ENCODE assay signal across 14 mouse cellular contexts in genomic region chr1:162006109-162006508, GRCm38 (mm10). TPM values are rescaled to one million over a fixed set of nuclear protein-coding genes. Genes with fewer than 3 reads are reported as not detected.
A peak's percentile ranks its signal among the peaks of the same experiment; 100 is the strongest.
DNase-seq lines count a peak whose midpoint lies in the region; ATAC-seq and TF ChIP-seq lines count a peak whose summit lies in the region.
"Had no signal": no experiment of that assay in that cellular context is flagged by ENCODE, and none has a peak within 500 bp of the region (broad histone marks: within the 10 kb centered on the region; RNA-seq: fewer than 3 reads in every experiment).

No protein-coding gene starts in this region.

- no peak overlapping the region for H3K4me3 ChIP-seq in heart, embryonic 14.5 days (ENCODE audit: control insufficient read depth in 1 of 2, insufficient read depth in 1 of 2, low read depth in 1 of 2, low read length in 2 of 2)
- H3K4me3 ChIP-seq in CH12.LX (replicated peaks in 1 of 3; ENCODE audit: low read depth in 2 of 3, low read length in 2 of 3, poor library complexity in 1 of 3): no peak overlapping the region
- no peak overlapping the region for H3K4me3 ChIP-seq in embryonic facial prominence, embryonic 12.5 days
- H3K4me3 ChIP-seq in limb, embryonic 15.5 days: no peak overlapping the region
- H3K4me3 ChIP-seq: forebrain, embryonic 13.5 days; layer of hippocampus, adult 2 months had no signal

- H3K27me3 ChIP-seq in heart, embryonic 14.5 days (ENCODE audit: control insufficient read depth, insufficient read depth, low read length): no peaks in the 10 kb centered on the region
- H3K27me3 ChIP-seq in CH12.LX (replicated peaks): no peaks in the 10 kb centered on the region
- H3K27me3 ChIP-seq in embryonic facial prominence, embryonic 12.5 days: no peaks in the 10 kb centered on the region
- no peaks in the 10 kb centered on the region for H3K27me3 ChIP-seq in limb, embryonic 15.5 days
- H3K27me3 ChIP-seq: forebrain, embryonic 13.5 days had no signal

- dilution Hi-C loops in CH12.LX (cut with MboI; ENCODE audit: extremely low pct_ligation_motif_present, extremely low pct_unique_long_range_greater_than_20kb, low sequenced_read_pairs): no loop called here

- H3K9ac ChIP-seq in heart, embryonic 14.5 days (ENCODE audit: low read length): no peak overlapping the region
- no peak overlapping the region for H3K9ac ChIP-seq in CH12.LX (ENCODE audit: insufficient read depth, low read depth)
- no peak overlapping the region for H3K9ac ChIP-seq in embryonic facial prominence, embryonic 12.5 days
- H3K9ac ChIP-seq in limb, embryonic 15.5 days: no peak overlapping the region
- H3K9ac ChIP-seq: forebrain, embryonic 13.5 days had no signal

- no peak for TF ChIP-seq POLR2A in CH12.LX (IDR thresholded peaks at IDR 0.05; ENCODE audit: low read depth, low read length)

- H3K79me2 ChIP-seq in CH12.LX (replicated peaks; ENCODE audit: control insufficient read depth, extremely low read depth, insufficient read depth, poor library complexity, severe bottlenecking): no peaks in the 10 kb centered on the region

- TF ChIP-seq EP300 in CH12.LX (IDR thresholded peaks at IDR 0.05; ENCODE audit: low read length): no peak

- 60% methylated on average over 9 of the region's 9 CpGs for whole genome bisulfite sequencing in heart, embryonic 14.5 days
- WGBS in embryonic facial prominence, embryonic 12.5 days: 64% methylated on average over 9 of the region's 9 CpGs
- WGBS in limb, embryonic 15.5 days: 52% methylated on average over 9 of the region's 9 CpGs

- peaks cover 27 to 29% of the 10 kb centered on the region in 2 experiments for H3K4me1 ChIP-seq in heart, embryonic 14.5 days (ENCODE audit: control insufficient read depth in 2 of 2, insufficient read depth in 2 of 2, low read length in 2 of 2)
- peaks cover 2 to 27% of the 10 kb centered on the region in 2 experiments; a peak in 2 of 4 replicates for H3K4me1 ChIP-seq in CH12.LX (ENCODE audit: control insufficient read depth in 1 of 2, insufficient read depth in 2 of 2)
- peaks cover 70% of the 10 kb centered on the region for H3K4me1 ChIP-seq in embryonic facial prominence, embryonic 12.5 days
- H3K4me1 ChIP-seq in limb, embryonic 15.5 days: peaks cover 69% of the 10 kb centered on the region

- H3K9me3 ChIP-seq in heart, embryonic 14.5 days (ENCODE audit: control insufficient read depth, low read length): no peaks in the 10 kb centered on the region
- H3K9me3 ChIP-seq in CH12.LX (replicated peaks; ENCODE audit: low read length): no peaks in the 10 kb centered on the region
- no peaks in the 10 kb centered on the region for H3K9me3 ChIP-seq in embryonic facial prominence, embryonic 12.5 days
- no peaks in the 10 kb centered on the region for H3K9me3 ChIP-seq in limb, embryonic 15.5 days
- H3K9me3 ChIP-seq: forebrain, embryonic 13.5 days had no signal

- no peaks in the 10 kb centered on the region for H3K36me3 ChIP-seq in heart, embryonic 14.5 days (ENCODE audit: control insufficient read depth, insufficient read depth, low read length)
- peaks cover 6 to 15% of the 10 kb centered on the region in 2 experiments for H3K36me3 ChIP-seq in CH12.LX (replicated peaks in 1 of 2; ENCODE audit: control insufficient read depth in 1 of 2, insufficient read depth in 1 of 2, low read length in 1 of 2)
- H3K36me3 ChIP-seq in embryonic facial prominence, embryonic 12.5 days: no peaks in the 10 kb centered on the region
- no peaks in the 10 kb centered on the region for H3K36me3 ChIP-seq in limb, embryonic 15.5 days

- no peak for TF ChIP-seq RAD21 in CH12.LX (IDR thresholded peaks at IDR 0.05; ENCODE audit: low read depth, low read length)

- no peak for TF ChIP-seq CTCF in CH12.LX (conservative IDR thresholded peaks at IDR 0.05 in 1 of 2, IDR thresholded peaks at IDR 0.05 in 1 of 2; ENCODE audit: low read depth in 2 of 2, low read length in 2 of 2)

- ATAC-seq in heart, embryonic 14.5 days (ENCODE audit: insufficient number of reproducible peaks, insufficient read depth, low FRiP score, low read depth): no peak
- ATAC-seq in embryonic facial prominence, embryonic 12.5 days (ENCODE audit: insufficient number of reproducible peaks, insufficient read depth, low FRiP score, low TSS enrichment): no peak
- ATAC-seq in limb, embryonic 15.5 days (ENCODE audit: insufficient number of reproducible peaks, low FRiP score, low TSS enrichment, low read depth): no peak
- no peak for ATAC-seq in cerebellum, adult (ENCODE audit: insufficient number of reproducible peaks, low FRiP score, low TSS enrichment)
- ATAC-seq: forebrain, embryonic 13.5 days had no signal

- DNase-seq in heart, postnatal 36 days: no peak
- DNase-seq in CH12.LX (ENCODE audit: extremely low read depth): peak; percentile 44
- no peak for DNase-seq in layer of hippocampus, adult 11-12 months (ENCODE audit: low spot score)
- no peak for DNase-seq in left cerebral cortex, adult 18-20 months (ENCODE audit: low spot score in 2 of 2)
- DNase-seq: cerebellum, postnatal 25 days; thymus, postnatal 25 days had no signal

- intact Hi-C loops in heart, postnatal 36 days (cut with DNase I): loop anchor here (5.0 kb wide), 1 partner anchor 181 kb away; no protein-coding TSS in a partner anchor

- no peak overlapping the region for H3K4me2 ChIP-seq in heart, embryonic 14.5 days (ENCODE audit: low read length)
- H3K4me2 ChIP-seq in CH12.LX (ENCODE audit: insufficient read depth, low read depth, poor library complexity, severe bottlenecking): no peak overlapping the region
- no peak overlapping the region for H3K4me2 ChIP-seq in embryonic facial prominence, embryonic 12.5 days (replicated peaks)
- H3K4me2 ChIP-seq in limb, embryonic 15.5 days: no peak overlapping the region
- H3K4me2 ChIP-seq: forebrain, embryonic 13.5 days had no signal

- in situ Hi-C loops in CH12.LX (cut with MboI; ENCODE audit: low pct_ligation_motif_present, low pct_unique_long_range_greater_than_20kb, low sequenced_read_pairs): loop anchor here (10.0 kb wide), 1 partner anchor 179 kb away; no protein-coding TSS in a partner anchor

- peak overlapping the region; percentile 22 to 26; a peak in 1 of 4 replicates for H3K27ac ChIP-seq in heart, embryonic 14.5 days (replicated peaks in 1 of 2; ENCODE audit: control insufficient read depth in 1 of 2, insufficient read depth in 1 of 2, low read depth in 2 of 2, low read length in 2 of 2)
- H3K27ac ChIP-seq in CH12.LX (ENCODE audit: insufficient read depth, low read depth): no peak overlapping the region
- H3K27ac ChIP-seq in embryonic facial prominence, embryonic 12.5 days: peak overlapping the region; percentile 99
- H3K27ac ChIP-seq in limb, embryonic 15.5 days: peak overlapping the region; percentile 97
- H3K27ac ChIP-seq: forebrain, embryonic 13.5 days had no signal

TF ChIP-seq in CH12.LX, 34 proteins besides CTCF, POLR2A, EP300 and RAD21:
- no peak for TF ChIP-seq RCOR1 (conservative IDR thresholded peaks at IDR 0.05; ENCODE audit: low read depth, low read length)
- no peak for TF ChIP-seq KAT2A (IDR thresholded peaks at IDR 0.05; ENCODE audit: insufficient replicate concordance, low read length)
- peak; percentile 24; the same call in 1 of the 2 replicates for TF ChIP-seq ETS1 (conservative IDR thresholded peaks at IDR 0.05; ENCODE audit: low read depth, low read length)
- TF ChIP-seq MAX (IDR thresholded peaks at IDR 0.05; ENCODE audit: low read length): no peak
- TF ChIP-seq ZKSCAN1 (IDR thresholded peaks at IDR 0.05; ENCODE audit: borderline replicate concordance, low read depth, low read length): no peak

RNA-seq across cellular contexts. Expression of gene 4930558K02Rik, which starts 26.7 kb away (rescaled TPM):
- not detected in 2 replicates for polyA plus RNA-seq in heart, embryonic 14.5 days (2014; fragmentation: Nextera tagmentation; extraction: Ambion mirVana)
- total RNA-seq in heart, postnatal 36 days (2021): not detected
- total RNA-seq in CH12.LX (2012; rRNA removed) (not detected in 2 replicates), CH12.LX (2014; rRNA removed) (not detected in 2 replicates)
- 0.42 TPM in 1 of 2 replicates, not detected in the other for polyA plus RNA-seq in CH12.LX (2012; ENCODE audit: insufficient read length, low read depth)
- not detected in 2 replicates for polyA plus RNA-seq in embryonic facial prominence, embryonic 12.5 days (2016; fragmentation: Nextera tagmentation; extraction: Ambion mirVana)
- not detected in 2 replicates for polyA plus RNA-seq in limb, embryonic 15.5 days (2015; fragmentation: Nextera tagmentation; extraction: Ambion mirVana)
- total RNA-seq in left cerebral cortex, adult 18-20 months (2021): not detected
- total RNA-seq: layer of hippocampus, adult 2 months; left cerebral cortex, postnatal 14 days had no signal
- polyA plus RNA-seq: forebrain, embryonic 13.5 days; macrophage had no signal

RNA-seq across cellular contexts. Expression of gene Pigc, which starts 37.1 kb away (rescaled TPM):
- 24.8 and 33.1 TPM in 2 replicates for polyA plus RNA-seq in heart, embryonic 14.5 days (2014; fragmentation: Nextera tagmentation; extraction: Ambion mirVana)
- 10 to 100 TPM; 14.3 to 17.6 TPM for total RNA-seq in heart, postnatal 36 days (2021)
- total RNA-seq in CH12.LX (2012; rRNA removed) (11.6 and 11.7 TPM in 2 replicates), CH12.LX (2014; rRNA removed) (15.8 and 17.4 TPM in 2 replicates)
- polyA plus RNA-seq in CH12.LX (2012; ENCODE audit: insufficient read length, low read depth): 12.4 and 15.9 TPM in 2 replicates
- 44.1 and 48.3 TPM in 2 replicates for polyA plus RNA-seq in embryonic facial prominence, embryonic 12.5 days (2016; fragmentation: Nextera tagmentation; extraction: Ambion mirVana)
- 48.2 and 51.4 TPM in 2 replicates for polyA plus RNA-seq in limb, embryonic 15.5 days (2015; fragmentation: Nextera tagmentation; extraction: Ambion mirVana)
- total RNA-seq in left cerebral cortex, adult 18-20 months (2021): 10 to 100 TPM; 10.8 to 17.3 TPM
